Mouse (Mus musculus) heart, embryonic 11.5 days (tissue): ENCODE data around the gene Olfr1392. TPM values are rescaled to one million over a fixed set of nuclear protein-coding genes. Genes with fewer than 3 reads are reported as not detected.
A peak's percentile ranks its signal among the peaks of the same experiment; 100 is the strongest.

Experiments used
- ATAC-seq: fragments of 200-750 bp; cut with Nextera tagmentation; replicated peaks from 2 replicates; pipeline ENCODE4 v1.8.0; 2017; ENCODE audit warnings: moderate library complexity; ENCODE audit not compliant: insufficient number of reproducible peaks, low FRiP score, low TSS enrichment
- H3K27ac ChIP-seq: fragments of 300-500 bp; sonication (generic); 2 replicates; pipeline ENCODE4 v1.5.1; 2014; ENCODE audit warnings: mild to moderate bottlenecking, low read depth, low read length
- H3K27me3 ChIP-seq: fragments of 300-500 bp; sonication (generic); 2 replicates; pipeline ENCODE4 v1.6.1; 2014; ENCODE audit warnings: mild to moderate bottlenecking, low read length, mixed read lengths; ENCODE audit not compliant: control insufficient read depth, insufficient read depth
- H3K36me3 ChIP-seq: fragments of 300-500 bp; sonication (generic); 2 replicates; pipeline ENCODE4 v1.6.1; 2014; ENCODE audit warnings: mild to moderate bottlenecking, low read length, moderate library complexity, mixed read lengths; ENCODE audit not compliant: control insufficient read depth, insufficient read depth
- H3K4me1 ChIP-seq: fragments of 300-500 bp; sonication (generic); 2 replicates; pipeline ENCODE4 v1.6.1; 2014; ENCODE audit warnings: low read length; ENCODE audit not compliant: control insufficient read depth, insufficient read depth
- H3K4me2 ChIP-seq: fragments of 300-500 bp; sonication (generic); 2 replicates; pipeline ENCODE4 v1.6.1; 2014; ENCODE audit warnings: mild to moderate bottlenecking, moderate library complexity
- H3K4me3 ChIP-seq: fragments of 300-500 bp; sonication (generic); 2 replicates; pipeline ENCODE4 v1.5.1; 2014; ENCODE audit warnings: low read depth, low read length
- H3K9ac ChIP-seq: fragments of 300-500 bp; sonication (generic); 2 replicates; pipeline ENCODE4 v1.6.1; 2014; ENCODE audit warnings: mild to moderate bottlenecking, low read depth, low read length, moderate library complexity
- H3K9me3 ChIP-seq: fragments of 300-500 bp; sonication (generic); replicated peaks from 2 replicates; pipeline ENCODE4 v1.6.1; 2016; ENCODE audit warnings: low read length; ENCODE audit not compliant: control insufficient read depth
- WGBS: fragments of 180-500 bp; shearing (Covaris S2); extraction: QIAGEN DNeasy Blood & Tissue Kit; methylation state at CpG from one replicate; pipeline ENCODE4 v1.1.7; 2014; ENCODE audit not compliant: insufficient replicate concordance; 5-methylcytosine and 5-hydroxymethylcytosine counted together
- polyA plus RNA-seq: library from polyadenylated mRNA; unstranded; fragments of >200 nt; fragmentation: Nextera tagmentation; extraction: Ambion mirVana; gene quantifications from 2 replicates; pipeline ENCODE4 v1.2.1, GENCODE M21; 2014

Gene Olfr1392
- polyA plus RNA-seq, 1 experiment from 2014 or later, result not detected

- Histone ChIP-seq H3K4me1 (no peaks in the 10 kb centered on the region), H3K4me2 (no peak overlapping the region), H3K4me3 (no peak overlapping the region), H3K36me3 (no peaks in the 10 kb centered on the region), H3K9me3 (no peaks in the 10 kb centered on the region), H3K27me3 (no peaks in the 10 kb centered on the region), H3K9ac (no peak overlapping the region), H3K27ac (peak overlapping the region; percentile 50; the same call in 1 of the 2 replicates)
- WGBS, result 64% methylated on average over 15 of the region's 15 CpGs
- ATAC-seq, result no peak
These were observed 17.0 kb upstream of the Olfr1392 start for GRCm38 (mm10) chr11:49267970-49268579.

DNA sequence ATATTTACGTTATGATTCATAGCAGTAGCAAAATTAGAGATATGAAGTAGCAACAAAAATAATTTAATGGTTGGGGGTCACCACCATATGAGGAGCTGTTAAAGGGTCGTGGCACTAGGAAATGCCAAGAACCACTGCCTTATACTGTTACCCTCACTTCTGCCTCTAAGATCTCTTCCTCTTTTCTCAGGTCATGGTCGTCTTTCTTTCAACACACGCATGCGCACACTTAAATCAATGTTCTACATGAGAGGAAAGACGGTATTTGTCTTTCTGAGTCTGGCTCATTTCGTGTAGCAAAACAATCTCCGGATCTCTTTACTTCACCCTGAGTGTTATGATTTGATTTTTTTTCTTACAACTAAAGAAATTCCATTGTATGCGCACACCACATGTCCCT is 15.3 kb upstream of the Olfr1392 start:
- H3K9ac ChIP-seq, result no peak overlapping the region
- H3K4me2 ChIP-seq, result no peak overlapping the region
- no peak overlapping the region for H3K27ac ChIP-seq
- H3K4me3 ChIP-seq, result no peak overlapping the region
- no peaks in the 10 kb centered on the region for H3K9me3 ChIP-seq
- H3K4me1 ChIP-seq, result no peaks in the 10 kb centered on the region
- H3K27me3 ChIP-seq, result no peaks in the 10 kb centered on the region
- no peak for ATAC-seq
- no peaks in the 10 kb centered on the region for H3K36me3 ChIP-seq
- 91% methylated on average over 9 of the region's 9 CpGs for WGBS

DNA sequence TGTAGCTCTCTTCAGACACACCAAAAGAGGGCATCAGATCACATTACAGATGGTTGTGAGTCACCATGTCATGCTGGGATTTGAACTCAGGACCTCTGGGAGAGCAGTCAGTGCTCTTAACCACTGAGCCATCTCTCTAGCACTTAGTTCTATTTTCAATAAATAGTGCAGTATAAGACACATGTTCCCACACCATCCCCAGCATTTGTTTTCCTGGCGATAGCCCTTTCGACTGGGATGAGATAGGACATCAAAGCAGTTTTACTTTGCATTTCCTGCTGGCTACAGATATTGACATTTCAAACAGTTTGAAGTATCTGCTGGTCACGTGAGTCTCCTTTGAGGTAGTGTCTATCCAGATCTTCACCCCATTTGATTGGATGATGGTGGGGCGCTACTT is 14.7 kb upstream of the Olfr1392 start:
- no peaks in the 10 kb centered on the region for H3K36me3 ChIP-seq
- H3K27ac ChIP-seq, result no peak overlapping the region
- 79% methylated on average over 4 of the region's 4 CpGs for WGBS
- no peaks in the 10 kb centered on the region for H3K9me3 ChIP-seq
- no peak overlapping the region for H3K4me2 ChIP-seq
- no peak overlapping the region for H3K9ac ChIP-seq
- no peaks in the 10 kb centered on the region for H3K4me1 ChIP-seq
- no peaks in the 10 kb centered on the region for H3K27me3 ChIP-seq
- H3K4me3 ChIP-seq, result no peak overlapping the region
- no peak for ATAC-seq

DNA sequence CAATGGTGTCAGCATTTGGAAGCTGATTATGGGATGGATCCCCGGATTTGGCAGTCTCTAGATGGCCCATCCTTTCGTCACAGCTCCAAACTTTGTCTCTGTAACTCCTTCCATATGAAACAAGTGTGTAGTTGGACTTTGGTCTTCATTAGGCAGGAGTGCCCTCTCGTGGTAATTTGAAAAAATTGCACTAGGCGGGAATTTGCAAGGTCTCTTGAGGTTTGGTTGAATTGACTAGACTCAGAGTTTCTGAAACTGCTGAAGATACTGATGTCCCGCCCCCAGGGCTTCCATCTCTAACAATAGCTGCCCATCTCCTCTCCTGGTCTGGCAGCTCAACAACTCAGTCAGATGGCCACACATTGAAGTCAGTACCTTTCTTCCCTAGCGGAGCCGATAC is 13.7 kb upstream of the Olfr1392 start:
- WGBS, result 35% methylated on average over 7 of the region's 7 CpGs
- H3K36me3 ChIP-seq, result no peaks in the 10 kb centered on the region

GRCm38 (mm10) chr11:49273834-49274519 is 11.1 kb upstream of the Olfr1392 start:
- no peak for ATAC-seq
- WGBS, result 65% methylated on average over 11 of the region's 11 CpGs
- H3K9me3 ChIP-seq, result no peaks in the 10 kb centered on the region
- no peak overlapping the region for H3K9ac ChIP-seq
- H3K27me3 ChIP-seq, result no peaks in the 10 kb centered on the region
- H3K4me1 ChIP-seq, result no peaks in the 10 kb centered on the region
- H3K36me3 ChIP-seq, result no peaks in the 10 kb centered on the region
- H3K4me2 ChIP-seq, result no peak overlapping the region
- no peak overlapping the region for H3K27ac ChIP-seq
- no peak overlapping the region for H3K4me3 ChIP-seq

More for the DNA sequence above, 13.7 kb upstream of the Olfr1392 start:
- Histone ChIP-seq H3K4me1 (no peaks in the 10 kb centered on the region), H3K9ac (no peak overlapping the region), H3K9me3 (no peaks in the 10 kb centered on the region), H3K4me2 (no peak overlapping the region), H3K4me3 (no peak overlapping the region), H3K27ac (no peak overlapping the region), H3K27me3 (no peaks in the 10 kb centered on the region)
- ATAC-seq, result no peak

DNA sequence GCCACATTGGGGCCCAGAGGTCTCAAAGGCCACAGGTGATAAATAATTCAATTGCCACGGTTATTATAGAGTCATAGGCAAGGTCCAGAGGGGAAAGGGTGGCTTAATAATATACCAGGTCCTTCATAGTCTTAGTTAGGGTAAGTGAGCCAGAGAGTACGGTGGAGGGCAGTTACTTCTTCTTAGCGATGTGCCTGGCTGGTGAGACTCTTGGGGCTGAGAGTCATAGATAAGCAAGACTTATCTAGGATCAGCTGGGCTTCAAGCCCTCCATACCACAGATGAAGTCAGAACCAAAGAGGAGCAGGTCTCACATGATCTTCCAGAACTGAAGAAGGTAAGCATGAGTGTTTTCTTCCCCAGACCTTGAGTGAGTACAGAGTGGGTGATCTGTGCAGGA is 6.9 kb upstream of the Olfr1392 start, which contains the start of gene Olfr1393:
Gene Olfr1393, plus strand, starts transcription at position 83 of the 400 bp plus-strand sequence.
- Histone ChIP-seq H3K27me3 (no peaks in the 10 kb centered on the region), H3K27ac (no peak within 1 kb of the TSS)
- ATAC-seq, result no peak

GRCm38 (mm10) chr11:49287251-49287650 is 2.2 kb downstream of the Olfr1392 start:
- Histone ChIP-seq H3K4me3 (no peak overlapping the region), H3K36me3 (no peaks in the 10 kb centered on the region), H3K9ac (no peak overlapping the region), H3K27ac (no peak overlapping the region), H3K9me3 (no peaks in the 10 kb centered on the region), H3K27me3 (no peaks in the 10 kb centered on the region), H3K4me2 (no peak overlapping the region), H3K4me1 (no peaks in the 10 kb centered on the region)
- WGBS, result 58% methylated on average over 2 of the region's 2 CpGs
- no peak for ATAC-seq

More for the DNA sequence above, 6.9 kb upstream of the Olfr1392 start, which contains the start of gene Olfr1393:
- Histone ChIP-seq H3K4me2 (no peak within 1 kb of the TSS), H3K4me1 (no peaks in the 10 kb centered on the region), H3K4me3 (no peak within 1 kb of the TSS), H3K36me3 (no peaks in the 10 kb centered on the region), H3K9ac (no peak within 1 kb of the TSS), H3K9me3 (no peaks in the 10 kb centered on the region)
- 76% methylated on average over 3 of the region's 3 CpGs for WGBS

- ATAC-seq, result no peak
- no peak overlapping the region for H3K27ac ChIP-seq
- WGBS, result 71% methylated on average over 3 of the region's 3 CpGs
- no peaks in the 10 kb centered on the region for H3K9me3 ChIP-seq
- H3K27me3 ChIP-seq, result no peaks in the 10 kb centered on the region
- no peaks in the 10 kb centered on the region for H3K4me1 ChIP-seq
- H3K4me2 ChIP-seq, result no peak overlapping the region
- no peaks in the 10 kb centered on the region for H3K36me3 ChIP-seq
- no peak overlapping the region for H3K4me3 ChIP-seq
- H3K9ac ChIP-seq, result no peak overlapping the region
These were observed 7.7 kb downstream of the Olfr1392 start for GRCm38 (mm10) chr11:49292777-49293176.

DNA sequence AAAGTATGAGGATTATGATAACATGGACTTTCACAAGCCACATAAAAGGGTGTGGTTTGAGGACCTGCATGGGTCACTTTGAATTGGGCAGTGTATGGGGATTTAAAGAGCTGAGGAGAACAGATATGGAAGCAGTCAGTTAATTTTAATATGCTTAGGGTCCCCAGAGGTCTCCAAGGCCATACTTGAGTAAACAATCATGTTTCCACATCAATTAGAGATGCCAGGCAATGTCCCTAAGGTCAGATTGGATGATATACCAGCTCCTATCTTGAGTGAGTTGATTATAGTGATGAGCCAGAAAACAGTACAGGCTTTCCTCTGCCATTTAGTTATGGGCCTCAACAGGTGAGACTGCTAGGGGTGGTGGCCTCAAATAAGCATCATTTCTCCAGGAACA is 19.4 kb downstream of the Olfr1392 start, which contains the start of gene Olfr10:
Gene Olfr10, plus strand, starts transcription at position 301 of the 400 bp plus-strand sequence.
- Histone ChIP-seq H3K4me3 (no peak within 1 kb of the TSS), H3K9me3 (no peaks in the 10 kb centered on the region), H3K4me1 (no peaks in the 10 kb centered on the region), H3K4me2 (no peak within 1 kb of the TSS), H3K36me3 (no peaks in the 10 kb centered on the region), H3K9ac (no peak within 1 kb of the TSS), H3K27ac (no peak within 1 kb of the TSS), H3K27me3 (no peaks in the 10 kb centered on the region)
- ATAC-seq, result no peak
